Mouse (Mus musculus) stomach, embryonic 14.5 days (tissue): Measurements from ENCODE around the gene Qdpr. TPM values are rescaled to one million over a fixed set of nuclear protein-coding genes. Genes with fewer than 3 reads are reported as not detected.

Experiments
- ATAC-seq: fragments of 200-750 bp; cut with Nextera tagmentation; 2 replicates; pipeline ENCODE4 v1.8.0; 2017; ENCODE audit warnings: low read depth, moderate TSS enrichment; ENCODE audit not compliant: insufficient number of reproducible peaks, insufficient read depth, low FRiP score
- H3K27ac ChIP-seq: fragments of 300-500 bp; sonication (generic); 2 replicates; pipeline ENCODE4 v1.5.1; 2014; ENCODE audit warnings: mild to moderate bottlenecking, low read length, moderate library complexity, mixed read lengths
- H3K27me3 ChIP-seq: fragments of 300-500 bp; sonication (generic); 2 replicates; pipeline ENCODE4 v1.6.1; 2014; ENCODE audit warnings: low read length, control low read depth, mixed read lengths; ENCODE audit not compliant: control insufficient read depth, insufficient read depth
- H3K36me3 ChIP-seq: fragments of 300-500 bp; sonication (generic); 2 replicates; pipeline ENCODE4 v1.6.1; 2014; ENCODE audit warnings: mild to moderate bottlenecking, control low read depth, low read length, moderate library complexity, mixed read lengths; ENCODE audit not compliant: control insufficient read depth, insufficient read depth
- H3K4me1 ChIP-seq: fragments of 300-500 bp; sonication (generic); 2 replicates; pipeline ENCODE4 v1.6.1; 2014; ENCODE audit warnings: low read length, control low read depth, mixed read lengths; ENCODE audit not compliant: control insufficient read depth, insufficient read depth
- H3K4me2 ChIP-seq: fragments of 300-500 bp; sonication (generic); replicated peaks from 2 replicates; pipeline ENCODE4 v1.6.1; 2014; ENCODE audit warnings: low read depth, low read length, control low read depth
- H3K4me3 ChIP-seq: fragments of 300-500 bp; sonication (generic); 2 replicates; pipeline ENCODE4 v1.5.1; 2014; ENCODE audit warnings: low read depth, low read length, control low read depth
- H3K9ac ChIP-seq: fragments of 300-500 bp; sonication (generic); replicated peaks from 2 replicates; pipeline ENCODE4 v1.6.1; 2014; ENCODE audit warnings: low read depth, mild to moderate bottlenecking, control low read depth, low read length, moderate library complexity, mixed read lengths
- H3K9me3 ChIP-seq: fragments of 300-500 bp; sonication (generic); 2 replicates; pipeline ENCODE4 v1.6.1; 2016; ENCODE audit warnings: low read depth, low read length, control low read depth; ENCODE audit not compliant: control insufficient read depth
- WGBS: fragments of 180-500 bp; shearing (Covaris S2); extraction: QIAGEN DNeasy Blood & Tissue Kit; methylation state at CpG from one replicate; pipeline ENCODE4 v1.1.7; 2014; 5-methylcytosine and 5-hydroxymethylcytosine counted together
- polyA plus RNA-seq: library from polyadenylated mRNA; unstranded; fragments of >200 nt; fragmentation: Nextera tagmentation; extraction: Ambion mirVana; gene quantifications from 2 replicates; pipeline ENCODE4 v1.2.1, GENCODE M21; 2014

Qdpr gene
- polyA plus RNA-seq, 1 experiment from 2014 or later, result 103 TPM

DNA sequence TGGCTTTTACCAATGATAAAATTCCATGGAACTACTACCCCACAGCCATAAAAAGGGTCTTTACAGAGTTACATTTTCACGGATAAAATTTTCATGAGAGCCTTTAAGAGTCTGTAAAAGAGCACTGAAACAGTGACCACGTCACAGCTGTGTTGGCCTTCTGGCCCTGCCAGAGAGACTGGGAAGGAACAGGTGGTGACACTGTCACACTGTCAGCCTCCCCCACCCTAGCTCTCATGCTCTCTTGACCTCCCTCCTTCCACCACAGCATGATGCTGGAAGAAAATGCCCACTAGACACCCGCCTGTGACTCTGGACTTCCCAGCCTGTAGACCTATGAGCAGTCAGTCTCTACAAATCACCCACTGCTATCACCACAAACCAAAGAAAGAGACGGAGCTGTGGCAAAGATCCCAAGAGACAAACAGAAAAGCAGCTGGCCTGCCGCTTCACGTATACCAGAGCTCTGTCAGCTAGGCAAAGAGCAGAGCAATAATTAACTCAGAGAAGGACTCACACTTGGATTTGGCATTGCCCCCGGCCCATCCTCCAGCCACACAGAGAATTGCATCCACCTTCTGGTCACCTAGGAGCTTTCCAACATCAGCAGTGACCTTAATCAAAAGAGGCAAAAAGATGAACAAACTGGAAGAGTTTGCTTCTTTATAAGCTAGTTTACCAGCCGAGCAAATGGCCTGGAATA, 5.8 kb downstream of the Qdpr start:
- peaks cover 6% of the 10 kb centered on the region for H3K36me3 ChIP-seq
- H3K4me1 ChIP-seq, result peaks cover 5% of the 10 kb centered on the region; the same call in 1 of the 2 replicates
- no peak for ATAC-seq
- H3K4me2 ChIP-seq, result no peak overlapping the region
- H3K27me3 ChIP-seq, result no peaks in the 10 kb centered on the region
- WGBS, result 85% methylated on average over 8 of the region's 8 CpGs
- H3K27ac ChIP-seq, result no peak overlapping the region
- H3K9ac ChIP-seq, result no peak overlapping the region
- H3K4me3 ChIP-seq, result no peak overlapping the region
- no peaks in the 10 kb centered on the region for H3K9me3 ChIP-seq

DNA sequence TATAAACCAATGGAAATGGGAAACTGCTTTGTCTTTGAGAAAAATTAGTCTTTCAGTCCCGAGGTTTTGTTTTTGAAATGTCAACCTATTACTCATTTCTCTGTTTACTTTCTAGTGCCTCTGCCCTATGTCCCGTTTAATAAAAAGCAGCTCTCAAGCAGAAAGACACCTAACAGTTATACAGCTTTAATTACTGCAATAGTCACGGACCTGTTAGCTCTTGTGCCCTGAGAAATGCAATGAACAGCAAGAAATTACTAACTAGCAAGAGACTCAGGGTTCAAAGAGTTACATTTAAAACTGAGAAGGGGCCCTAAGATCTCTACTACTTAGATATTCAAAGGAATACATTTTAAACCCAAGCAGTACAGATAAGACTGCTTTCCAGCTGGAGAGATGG, 8.3 kb downstream of the Qdpr start:
- Histone ChIP-seq H3K9ac (no peak overlapping the region), H3K27ac (no peak overlapping the region), H3K4me2 (no peak overlapping the region), H3K4me1 (no peaks in the 10 kb centered on the region), H3K9me3 (no peaks in the 10 kb centered on the region), H3K4me3 (no peak overlapping the region), H3K27me3 (no peaks in the 10 kb centered on the region), H3K36me3 (peaks cover 14% of the 10 kb centered on the region)
- WGBS, result 45% methylated on average over 3 of the region's 3 CpGs
- no peak for ATAC-seq

GRCm38 (mm10) chr5:45441124-45441523, 8.9 kb downstream of the Qdpr start:
- no peak for ATAC-seq
- H3K4me1 ChIP-seq, result no peaks in the 10 kb centered on the region
- H3K9ac ChIP-seq, result no peak overlapping the region
- no peaks in the 10 kb centered on the region for H3K27me3 ChIP-seq
- H3K4me3 ChIP-seq, result no peak overlapping the region
- H3K27ac ChIP-seq, result no peak overlapping the region
- H3K36me3 ChIP-seq, result peaks cover 14% of the 10 kb centered on the region
- H3K4me2 ChIP-seq, result no peak overlapping the region
- 68% methylated on average over 3 of the region's 3 CpGs for WGBS
- no peaks in the 10 kb centered on the region for H3K9me3 ChIP-seq

DNA sequence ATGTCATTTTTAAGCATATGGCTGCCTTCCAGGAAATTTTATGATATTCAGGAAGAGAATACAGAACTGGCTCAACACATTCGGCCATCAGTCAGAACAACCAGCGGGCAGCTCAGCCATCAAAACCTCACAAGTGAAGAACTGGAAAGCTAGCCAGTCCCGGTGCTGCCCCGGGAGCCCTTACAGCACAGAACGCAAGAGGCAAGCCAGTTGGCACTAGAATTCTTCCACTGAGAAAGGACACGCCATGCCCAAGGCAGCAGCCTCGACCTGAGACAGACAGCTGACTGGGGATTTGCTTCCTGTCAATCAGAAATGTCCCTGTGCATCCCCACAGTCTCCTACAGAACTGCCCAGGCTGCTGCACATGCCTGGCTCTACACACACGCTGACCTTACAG, 11.7 kb downstream of the Qdpr start:
- H3K4me2 ChIP-seq, result no peak overlapping the region
- no peaks in the 10 kb centered on the region for H3K27me3 ChIP-seq
- peaks cover 28% of the 10 kb centered on the region for H3K36me3 ChIP-seq
- no peak overlapping the region for H3K9ac ChIP-seq
- no peaks in the 10 kb centered on the region for H3K9me3 ChIP-seq
- 89% methylated on average over 8 of the region's 8 CpGs for WGBS
- H3K4me1 ChIP-seq, result no peaks in the 10 kb centered on the region
- no peak overlapping the region for H3K27ac ChIP-seq
- no peak for ATAC-seq
- no peak overlapping the region for H3K4me3 ChIP-seq

DNA sequence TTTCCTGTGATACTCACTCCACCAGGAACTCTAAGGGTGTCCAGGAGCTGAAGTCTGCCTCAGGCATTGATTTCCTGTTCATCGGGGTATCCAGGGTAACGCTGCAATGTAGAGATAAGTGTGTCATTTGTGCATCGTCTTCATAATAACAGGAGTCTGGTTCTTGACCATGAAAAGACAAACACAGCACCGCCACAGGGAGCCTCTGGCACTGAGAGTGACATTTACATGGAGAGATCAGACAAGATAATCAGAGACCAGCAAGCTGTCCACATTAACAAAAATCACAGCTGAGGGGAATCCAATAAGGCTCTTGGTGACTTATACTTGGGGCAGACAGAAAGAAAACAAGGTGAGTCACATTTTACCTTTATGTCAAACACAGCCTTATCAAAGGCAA, 12.2 kb downstream of the Qdpr start:
- ATAC-seq, result no peak
- H3K4me1 ChIP-seq, result no peaks in the 10 kb centered on the region
- H3K36me3 ChIP-seq, result peaks cover 32% of the 10 kb centered on the region
- H3K9ac ChIP-seq, result no peak overlapping the region
- no peak overlapping the region for H3K4me3 ChIP-seq
- no peaks in the 10 kb centered on the region for H3K9me3 ChIP-seq
- no peak overlapping the region for H3K27ac ChIP-seq
- WGBS, result 78% methylated on average over 4 of the region's 4 CpGs
- no peaks in the 10 kb centered on the region for H3K27me3 ChIP-seq
- no peak overlapping the region for H3K4me2 ChIP-seq

- Histone ChIP-seq H3K27ac (no peak overlapping the region), H3K4me2 (no peak overlapping the region), H3K4me3 (no peak overlapping the region), H3K36me3 (peaks cover 32% of the 10 kb centered on the region), H3K4me1 (no peaks in the 10 kb centered on the region), H3K9ac (no peak overlapping the region), H3K27me3 (no peaks in the 10 kb centered on the region), H3K9me3 (no peaks in the 10 kb centered on the region)
- ATAC-seq, result no peak
- 85% methylated on average over 14 of the region's 14 CpGs for WGBS
Observed at GRCm38 (mm10) chr5:45435967-45436950, 13.8 kb downstream of the Qdpr start.

- H3K4me3 ChIP-seq, result no peak overlapping the region
- H3K9ac ChIP-seq, result no peak overlapping the region
- no peaks in the 10 kb centered on the region for H3K9me3 ChIP-seq
- 92% methylated on average over 7 of the region's 7 CpGs for WGBS
- no peaks in the 10 kb centered on the region for H3K27me3 ChIP-seq
- H3K4me1 ChIP-seq, result no peaks in the 10 kb centered on the region
- no peak for ATAC-seq
- no peaks in the 10 kb centered on the region; the same call in 1 of the 2 replicates for H3K36me3 ChIP-seq
- H3K27ac ChIP-seq, result no peak overlapping the region
- H3K4me2 ChIP-seq, result no peak overlapping the region
Observed at GRCm38 (mm10) chr5:45427891-45428290, 22.1 kb downstream of the Qdpr start.

DNA sequence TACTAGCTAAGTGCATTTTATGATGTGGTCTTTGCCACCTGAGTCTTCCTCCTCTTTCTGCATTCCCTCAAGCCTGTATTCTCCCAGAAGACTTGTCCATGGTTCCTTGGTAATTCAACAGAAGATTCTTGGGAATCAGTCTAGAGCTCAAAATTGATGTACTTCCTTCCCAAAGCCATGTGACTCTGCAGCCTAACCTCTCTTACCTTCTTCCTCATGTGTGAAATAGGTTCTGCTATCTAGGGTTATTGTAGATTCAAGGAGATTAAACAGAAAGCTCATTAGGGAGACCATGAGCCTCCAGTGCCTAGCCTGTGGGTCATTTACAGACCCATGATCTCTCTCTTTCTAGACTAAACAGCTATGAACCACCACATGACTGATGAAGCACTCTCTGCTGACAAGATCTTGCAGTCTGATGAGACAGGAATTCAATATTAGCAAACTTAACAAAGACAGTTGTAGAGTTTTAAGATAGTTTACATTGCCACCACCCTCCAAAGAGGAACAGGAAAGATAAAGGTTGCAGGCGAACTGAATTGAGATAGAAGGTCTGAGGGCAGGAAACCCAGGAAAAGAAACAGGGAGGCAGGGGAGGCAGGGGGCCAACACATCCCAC, 23.5 kb downstream of the Qdpr start:
- Histone ChIP-seq H3K4me3 (no peak overlapping the region), H3K36me3 (no peaks in the 10 kb centered on the region), H3K27ac (no peak overlapping the region), H3K9ac (no peak overlapping the region), H3K4me1 (no peaks in the 10 kb centered on the region), H3K9me3 (no peaks in the 10 kb centered on the region), H3K27me3 (no peaks in the 10 kb centered on the region), H3K4me2 (no peak overlapping the region)
- 55% methylated on average over 1 of the region's 1 CpGs for WGBS
- ATAC-seq, result no peak
